Mouse (Mus musculus) bone marrow, adult 2 months (tissue): ENCODE results near the gene Btnl10.

Experiments
- CTCF ChIP-seq: fragments of 200-500 bp; IDR thresholded peaks from 2 replicates; pipeline ENCODE4 v1.5.1; 2011; ENCODE audit warnings: low read length, control low read depth; ENCODE audit not compliant: control insufficient read depth, insufficient read depth
- POLR2A ChIP-seq: fragments of 200-500 bp; IDR thresholded peaks from 2 replicates; pipeline ENCODE4 v1.6.1; 2011; ENCODE audit warnings: low read depth, mild to moderate bottlenecking, control low read depth, low read length, borderline replicate concordance; ENCODE audit not compliant: control insufficient read depth

- TF ChIP-seq POLR2A (no peak), CTCF (no peak)
These were observed 53.3 kb downstream of the Btnl10 start for GRCm38 (mm10) chr11:58970831-58971530.
